Mouse (Mus musculus) liver, embryonic 16.5 days (tissue): ENCODE results near the gene Opa3. TPM values are rescaled to one million over a fixed set of nuclear protein-coding genes. Genes with fewer than 3 reads are reported as not detected.

ENCODE experiments used
- ATAC-seq: fragments of 200-750 bp; cut with Nextera tagmentation; 2 replicates; pipeline ENCODE4 v1.8.0; 2017; ENCODE audit warnings: low read depth, mild to moderate bottlenecking, moderate number of reproducible peaks, moderate library complexity
- H3K27ac ChIP-seq: fragments of 300-500 bp; sonication (generic); 2 replicates; pipeline ENCODE4 v1.5.1; 2014; ENCODE audit warnings: mild to moderate bottlenecking, low read length
- H3K27me3 ChIP-seq: fragments of 300-500 bp; sonication (generic); 2 replicates; pipeline ENCODE4 v1.6.1; 2014; ENCODE audit warnings: low read depth, low read length, mixed read lengths; ENCODE audit not compliant: control insufficient read depth, insufficient read depth
- H3K36me3 ChIP-seq: fragments of 300-500 bp; sonication (generic); 2 replicates; pipeline ENCODE4 v1.6.1; 2014; ENCODE audit warnings: mild to moderate bottlenecking; ENCODE audit not compliant: control insufficient read depth, insufficient read depth
- H3K4me1 ChIP-seq: fragments of 300-500 bp; sonication (generic); 2 replicates; pipeline ENCODE4 v1.6.1; 2014; ENCODE audit warnings: low read depth, low read length, mixed read lengths; ENCODE audit not compliant: control insufficient read depth
- H3K4me2 ChIP-seq: fragments of 300-500 bp; sonication (generic); 2 replicates; pipeline ENCODE4 v1.6.1; 2014; ENCODE audit warnings: low read depth, low read length, mixed read lengths
- H3K4me3 ChIP-seq: fragments of 300-500 bp; sonication (generic); 2 replicates; pipeline ENCODE4 v1.5.1; 2014; ENCODE audit warnings: low read depth, mild to moderate bottlenecking, low read length
- H3K9ac ChIP-seq: fragments of 300-500 bp; sonication (generic); 2 replicates; pipeline ENCODE4 v1.6.1; 2014; ENCODE audit warnings: low read depth, low read length
- H3K9me3 ChIP-seq: fragments of 300-500 bp; sonication (generic); replicated peaks from 2 replicates; pipeline ENCODE4 v1.6.1; 2016; ENCODE audit warnings: low read length; ENCODE audit not compliant: control insufficient read depth
- WGBS: fragments of 180-500 bp; shearing (Covaris S2); extraction: QIAGEN DNeasy Blood & Tissue Kit; methylation state at CpG from one replicate; pipeline ENCODE4 v1.1.7; 2014; ENCODE audit not compliant: insufficient replicate concordance; 5-methylcytosine and 5-hydroxymethylcytosine counted together
- polyA plus RNA-seq: library from polyadenylated mRNA; unstranded; fragments of >200 nt; fragmentation: Nextera tagmentation; extraction: Ambion mirVana; gene quantifications from 2 replicates; pipeline ENCODE4 v1.2.1, GENCODE M21; 2015

The Opa3 gene
- 13.2 and 14.3 TPM in 2 replicates for polyA plus RNA-seq

GRCm38 (mm10) chr7:19227883-19228792 is at the start of gene Opa3:
Gene Opa3, plus strand, starts transcription at chr7:19228334.
- under 1% methylated on average over 88 of the region's 91 CpGs for WGBS
- Histone ChIP-seq H3K9ac (peak within 1 kb of the TSS; percentile 85), H3K4me2 (peak within 1 kb of the TSS; percentile 88), H3K9me3 (no peaks in the 10 kb centered on the region), H3K4me1 (peaks cover 52% of the 10 kb centered on the region), H3K36me3 (no peaks in the 10 kb centered on the region; the same call in 1 of the 2 replicates), H3K4me3 (peak within 1 kb of the TSS; percentile 77), H3K27me3 (no peaks in the 10 kb centered on the region), H3K27ac (peak within 1 kb of the TSS; percentile 100)
- peak; percentile 86 for ATAC-seq

DNA sequence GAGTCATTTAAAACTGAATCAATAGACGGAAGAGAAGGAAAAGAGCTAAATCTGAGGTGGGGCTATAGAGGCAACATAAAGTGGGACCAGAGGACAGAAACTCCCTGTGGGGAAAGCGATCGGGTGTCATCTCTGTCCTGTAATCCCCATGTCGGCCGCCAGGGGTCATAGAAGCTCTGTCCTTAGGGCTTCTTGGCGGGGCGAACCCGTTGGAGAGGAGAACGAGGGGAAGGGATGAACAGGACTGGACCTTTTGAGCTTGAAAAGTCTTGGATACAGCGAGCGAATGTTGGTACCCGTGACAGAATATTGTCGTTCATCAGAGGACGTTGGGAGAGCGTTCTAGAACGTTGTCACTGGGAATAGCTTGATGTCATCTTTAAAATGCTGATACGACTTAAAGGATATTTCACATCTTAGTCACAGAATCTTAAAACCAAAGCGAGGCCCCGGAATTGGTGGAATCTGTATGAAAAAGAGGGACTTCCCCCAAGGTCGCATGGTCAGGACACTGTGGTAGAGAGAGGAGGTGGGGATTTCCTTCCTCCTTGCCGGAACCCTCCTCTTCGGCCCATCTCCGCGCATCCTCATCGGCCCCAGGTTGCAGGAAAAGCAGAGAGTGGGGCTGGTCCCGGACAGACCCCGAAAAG is 49.6 kb upstream of the Opa3 start:
- no peak overlapping the region for H3K27ac ChIP-seq
- peaks cover 2% of the 10 kb centered on the region; the same call in 1 of the 2 replicates for H3K9me3 ChIP-seq
- ATAC-seq, result no peak
- no peak overlapping the region for H3K9ac ChIP-seq
- peaks cover 30% of the 10 kb centered on the region for H3K4me1 ChIP-seq
- 4% methylated on average over 27 of the region's 27 CpGs for WGBS
- no peak overlapping the region for H3K4me3 ChIP-seq
- peaks cover 63% of the 10 kb centered on the region for H3K27me3 ChIP-seq
- H3K36me3 ChIP-seq, result no peaks in the 10 kb centered on the region
- H3K4me2 ChIP-seq, result no peak overlapping the region

- peaks cover 58% of the 10 kb centered on the region for H3K27me3 ChIP-seq
- H3K36me3 ChIP-seq, result no peaks in the 10 kb centered on the region
- H3K27ac ChIP-seq, result no peak overlapping the region
- H3K4me2 ChIP-seq, result peak overlapping the region; percentile 6; the same call in 1 of the 2 replicates
- WGBS, result under 1% methylated on average over 32 of the region's 32 CpGs
- no peak overlapping the region for H3K4me3 ChIP-seq
- ATAC-seq, result no peak; the same call in 1 of the 2 replicates
- H3K9ac ChIP-seq, result no peak overlapping the region
- H3K4me1 ChIP-seq, result peaks cover 30% of the 10 kb centered on the region
- H3K9me3 ChIP-seq, result peaks cover 2% of the 10 kb centered on the region; the same call in 1 of the 2 replicates
These were observed 49.0 kb upstream of the Opa3 start for GRCm38 (mm10) chr7:19179173-19179572.

DNA sequence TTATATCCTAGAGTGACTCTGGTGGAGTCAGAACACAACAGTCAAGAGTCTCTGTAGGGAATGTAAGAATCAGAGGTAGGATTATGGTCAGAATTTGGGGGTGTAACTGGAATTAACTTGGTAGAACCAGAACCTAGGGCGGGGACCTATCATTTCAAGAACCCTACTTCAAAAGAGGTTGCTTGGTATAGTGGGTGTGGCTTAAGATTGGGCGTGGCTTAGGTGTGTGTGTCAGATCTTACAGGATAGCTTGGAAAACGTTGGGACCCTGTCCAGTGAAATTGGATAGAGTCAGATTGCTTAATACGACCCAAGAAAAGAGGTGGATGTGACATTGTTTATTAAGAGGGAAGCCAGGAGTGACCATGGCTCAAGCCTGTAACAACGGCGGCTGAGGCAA is 48.2 kb upstream of the Opa3 start:
- no peak overlapping the region for H3K27ac ChIP-seq
- no peaks in the 10 kb centered on the region for H3K36me3 ChIP-seq
- H3K9me3 ChIP-seq, result peaks cover 2% of the 10 kb centered on the region; the same call in 1 of the 2 replicates
- H3K27me3 ChIP-seq, result peaks cover 55% of the 10 kb centered on the region
- 32% methylated on average over 6 of the region's 6 CpGs for WGBS
- no peak overlapping the region for H3K4me3 ChIP-seq
- no peak overlapping the region for H3K9ac ChIP-seq
- peaks cover 30% of the 10 kb centered on the region for H3K4me1 ChIP-seq
- ATAC-seq, result no peak
- H3K4me2 ChIP-seq, result peak overlapping the region; percentile 6; the same call in 1 of the 2 replicates

- Histone ChIP-seq H3K27me3 (peaks cover 47% of the 10 kb centered on the region), H3K4me1 (peaks cover 30% of the 10 kb centered on the region), H3K4me2 (peak overlapping the region; percentile 75), H3K4me3 (peak overlapping the region; percentile 67), H3K36me3 (no peaks in the 10 kb centered on the region), H3K27ac (no peak overlapping the region), H3K9ac (peak overlapping the region; percentile 66), H3K9me3 (peaks cover 2% of the 10 kb centered on the region; the same call in 1 of the 2 replicates)
- peak; percentile 61 for ATAC-seq
- under 1% methylated on average over 26 of the region's 27 CpGs for WGBS
These were observed 47.2 kb upstream of the Opa3 start for GRCm38 (mm10) chr7:19180862-19181429.

- peaks cover 14% of the 10 kb centered on the region for H3K27me3 ChIP-seq
- H3K4me2 ChIP-seq, result no peak overlapping the region
- H3K4me1 ChIP-seq, result peaks cover 24% of the 10 kb centered on the region
- no peak overlapping the region for H3K9ac ChIP-seq
- H3K9me3 ChIP-seq, result no peaks in the 10 kb centered on the region
- H3K4me3 ChIP-seq, result no peak overlapping the region
- H3K27ac ChIP-seq, result no peak overlapping the region
- H3K36me3 ChIP-seq, result no peaks in the 10 kb centered on the region
- no peak for ATAC-seq
- WGBS, result 65% methylated on average over 2 of the region's 2 CpGs
These were observed 43.9 kb upstream of the Opa3 start for GRCm38 (mm10) chr7:19184250-19184649.

GRCm38 (mm10) chr7:19184758-19185157 is 43.4 kb upstream of the Opa3 start:
- peaks cover 9% of the 10 kb centered on the region for H3K27me3 ChIP-seq
- H3K9me3 ChIP-seq, result no peaks in the 10 kb centered on the region
- 80% methylated on average over 6 of the region's 6 CpGs for WGBS
- H3K9ac ChIP-seq, result no peak overlapping the region
- H3K4me3 ChIP-seq, result no peak overlapping the region
- H3K27ac ChIP-seq, result no peak overlapping the region
- peaks cover 19% of the 10 kb centered on the region for H3K4me1 ChIP-seq
- ATAC-seq, result no peak
- no peak overlapping the region for H3K4me2 ChIP-seq
- H3K36me3 ChIP-seq, result no peaks in the 10 kb centered on the region

- Histone ChIP-seq H3K27ac (no peak overlapping the region), H3K4me3 (no peak overlapping the region), H3K4me1 (no peaks in the 10 kb centered on the region), H3K27me3 (no peaks in the 10 kb centered on the region), H3K36me3 (peaks cover 7% of the 10 kb centered on the region), H3K9me3 (0 out of 2 replicates have a peak, but pooled peaks cover 2% of the 10 kb centered on the region), H3K9ac (no peak overlapping the region), H3K4me2 (no peak overlapping the region)
- 84% methylated on average over 4 of the region's 4 CpGs for WGBS
- no peak for ATAC-seq
These were observed 33.5 kb upstream of the Opa3 start for GRCm38 (mm10) chr7:19194676-19195075.
